Mouse (Mus musculus) lung, embryonic 14.5 days (tissue): ENCODE results near the gene Tomt. TPM values are rescaled to one million over a fixed set of nuclear protein-coding genes. Genes with fewer than 3 reads are reported as not detected.

Source experiments
- ATAC-seq: fragments of 200-750 bp; cut with Nextera tagmentation; 2 replicates; pipeline ENCODE4 v1.8.0; 2017; ENCODE audit warnings: mild to moderate bottlenecking, moderate TSS enrichment, moderate library complexity; ENCODE audit not compliant: insufficient read depth
- DNase-seq: peaks from one replicate; pipeline ENCODE4 v3.0.0-alpha.2; 2015
- H3K27ac ChIP-seq: fragments of 300-500 bp; sonication (generic); 2 replicates; pipeline ENCODE4 v1.5.1; 2014; ENCODE audit warnings: low read depth, mild to moderate bottlenecking, moderate library complexity
- H3K27me3 ChIP-seq: fragments of 300-500 bp; sonication (generic); 2 replicates; pipeline ENCODE4 v1.6.1; 2014; ENCODE audit warnings: low read length, control low read depth; ENCODE audit not compliant: insufficient read depth
- H3K36me3 ChIP-seq: fragments of 300-500 bp; sonication (generic); 2 replicates; pipeline ENCODE4 v1.6.1; 2014; ENCODE audit warnings: control low read depth; ENCODE audit not compliant: insufficient read depth
- H3K4me1 ChIP-seq: fragments of 300-500 bp; sonication (generic); 2 replicates; pipeline ENCODE4 v1.6.1; 2014; ENCODE audit warnings: antibody characterized with exemption, control low read depth; ENCODE audit not compliant: insufficient read depth
- H3K4me2 ChIP-seq: fragments of 300-500 bp; sonication (generic); 2 replicates; pipeline ENCODE4 v1.6.1; 2014; ENCODE audit warnings: mild to moderate bottlenecking
- H3K4me3 ChIP-seq: fragments of 300-500 bp; sonication (generic); 2 replicates; pipeline ENCODE4 v1.5.1; 2014; ENCODE audit warnings: low read depth, low read length
- H3K9ac ChIP-seq: fragments of 300-500 bp; sonication (generic); 2 replicates; pipeline ENCODE4 v1.6.1; 2014
- H3K9me3 ChIP-seq: fragments of 300-500 bp; sonication (generic); 2 replicates; pipeline ENCODE4 v1.6.1; 2016; ENCODE audit warnings: low read depth, low read length, control low read depth
- CTCF ChIP-seq: IDR thresholded peaks from 2 replicates; pipeline ENCODE4 v1.5.1; 2016; ENCODE audit warnings: antibody characterized with exemption, low read depth
- WGBS: fragments of 180-500 bp; shearing (Covaris S2); extraction: QIAGEN DNeasy Blood & Tissue Kit; methylation state at CpG from one replicate; pipeline ENCODE4 v1.1.7; 2014; 5-methylcytosine and 5-hydroxymethylcytosine counted together
- polyA plus RNA-seq: library from polyadenylated mRNA; unstranded; fragments of >200 nt; fragmentation: Nextera tagmentation; extraction: Ambion mirVana; gene quantifications from 2 replicates; pipeline ENCODE4 v1.2.1, GENCODE M21; 2014

Tomt gene
- polyA plus RNA-seq, 1 experiment from 2014 or later, result 0.43 TPM

- no peak overlapping the region for H3K9ac ChIP-seq
- no peak for DNase-seq
- no peak overlapping the region for H3K4me2 ChIP-seq
Observed at GRCm38 (mm10) chr7:101888460-101888859, 17.7 kb downstream of the Tomt start.

GRCm38 (mm10) chr7:101886274-101886673 lies 19.9 kb downstream of the Tomt start:
- 80% methylated on average over 6 of the region's 6 CpGs for WGBS
- H3K4me2 ChIP-seq, result no peak overlapping the region
- TF ChIP-seq CTCF, result no peak
- DNase-seq, result no peak
- H3K9me3 ChIP-seq, result no peaks in the 10 kb centered on the region
- no peaks in the 10 kb centered on the region for H3K4me1 ChIP-seq
- no peak overlapping the region for H3K4me3 ChIP-seq
- ATAC-seq, result no peak
- H3K27me3 ChIP-seq, result no peaks in the 10 kb centered on the region
- no peaks in the 10 kb centered on the region for H3K36me3 ChIP-seq
- H3K27ac ChIP-seq, result no peak overlapping the region
- no peak overlapping the region for H3K9ac ChIP-seq

More at GRCm38 (mm10) chr7:101888460-101888859, 17.7 kb downstream of the Tomt start:
- ATAC-seq, result no peak
- Histone ChIP-seq H3K9me3 (no peaks in the 10 kb centered on the region), H3K4me3 (no peak overlapping the region), H3K27me3 (no peaks in the 10 kb centered on the region), H3K27ac (no peak overlapping the region), H3K4me1 (no peaks in the 10 kb centered on the region), H3K36me3 (no peaks in the 10 kb centered on the region)
- no peak for TF ChIP-seq CTCF
- 73% methylated on average over 4 of the region's 4 CpGs for WGBS

- Histone ChIP-seq H3K36me3 (no peaks in the 10 kb centered on the region), H3K4me3 (no peak overlapping the region), H3K27ac (no peak overlapping the region), H3K4me1 (no peaks in the 10 kb centered on the region), H3K9ac (no peak overlapping the region), H3K4me2 (no peak overlapping the region), H3K27me3 (no peaks in the 10 kb centered on the region), H3K9me3 (no peaks in the 10 kb centered on the region)
- whole genome bisulfite sequencing, result 95% methylated on average over 4 of the region's 4 CpGs
- TF ChIP-seq CTCF, result no peak
- DNase-seq (no peak), ATAC-seq (no peak)
Observed at GRCm38 (mm10) chr7:101884160-101884559, 22.0 kb downstream of the Tomt start.

- Histone ChIP-seq H3K4me2 (no peak overlapping the region), H3K9ac (no peak overlapping the region; the same call in 1 of the 2 replicates), H3K4me3 (no peak overlapping the region), H3K27ac (no peak overlapping the region), H3K4me1 (no peaks in the 10 kb centered on the region), H3K27me3 (no peaks in the 10 kb centered on the region), H3K36me3 (no peaks in the 10 kb centered on the region), H3K9me3 (no peaks in the 10 kb centered on the region)
- no peak for TF ChIP-seq CTCF
- no peak for ATAC-seq
- WGBS, result 63% methylated on average over 9 of the region's 9 CpGs
- no peak for DNase-seq
Observed at GRCm38 (mm10) chr7:101882413-101883154, 23.6 kb downstream of the Tomt start.

GRCm38 (mm10) chr7:101880855-101881254 lies 25.3 kb downstream of the Tomt start:
- no peak overlapping the region for H3K27ac ChIP-seq
- ATAC-seq, result no peak
- no peak overlapping the region for H3K9ac ChIP-seq
- H3K4me1 ChIP-seq, result no peaks in the 10 kb centered on the region
- no peaks in the 10 kb centered on the region for H3K36me3 ChIP-seq
- no peak overlapping the region for H3K4me3 ChIP-seq
- no peaks in the 10 kb centered on the region for H3K9me3 ChIP-seq
- TF ChIP-seq CTCF, result no peak
- DNase-seq, result no peak
- 66% methylated on average over 4 of the region's 4 CpGs for WGBS
- no peaks in the 10 kb centered on the region for H3K27me3 ChIP-seq
- H3K4me2 ChIP-seq, result no peak overlapping the region

- Histone ChIP-seq H3K27ac (no peak overlapping the region), H3K36me3 (no peaks in the 10 kb centered on the region), H3K9ac (no peak overlapping the region), H3K4me1 (no peaks in the 10 kb centered on the region), H3K4me3 (no peak overlapping the region), H3K4me2 (no peak overlapping the region), H3K9me3 (no peaks in the 10 kb centered on the region), H3K27me3 (no peaks in the 10 kb centered on the region)
- 88% methylated on average over 1 of the region's 1 CpGs for WGBS
- no peak for ATAC-seq
- DNase-seq, result no peak
- TF ChIP-seq CTCF, result no peak
Observed at GRCm38 (mm10) chr7:101875978-101876377, 30.2 kb downstream of the Tomt start.

- DNase-seq (peak; percentile 55), ATAC-seq (peak; percentile 58; the same call in 1 of the 2 replicates)
- no peaks in the 10 kb centered on the region for H3K9me3 ChIP-seq
- no peaks in the 10 kb centered on the region for H3K4me1 ChIP-seq
- H3K9ac ChIP-seq, result no peak overlapping the region
- no peak overlapping the region for H3K4me2 ChIP-seq
- 36% methylated on average over 3 of the region's 3 CpGs for WGBS
- H3K27ac ChIP-seq, result peak overlapping the region; percentile 33; the same call in 1 of the 2 replicates
- no peak overlapping the region for H3K4me3 ChIP-seq
- no peaks in the 10 kb centered on the region for H3K36me3 ChIP-seq
- no peaks in the 10 kb centered on the region for H3K27me3 ChIP-seq
- TF ChIP-seq CTCF, result no peak
Observed at GRCm38 (mm10) chr7:101871296-101871695, 34.9 kb downstream of the Tomt start.
